Mouse (Mus musculus): Measurements from ENCODE around the gene Flywch1.
"Not testable (repeated sequence)": the region's sequence is repeated elsewhere in the genome, so short reads cannot be mapped to it uniquely, and the experiment has no call there.

The Flywch1 gene

GRCm38 (mm10) chr17:23778447-23778846 lies 7.0 kb upstream of the Flywch1 start:
- DNase-seq (ENCODE audit: low spot score): no peak

- no peak for DNase-seq (ENCODE audit: low spot score)
These were observed 5.7 kb upstream of the Flywch1 start for GRCm38 (mm10) chr17:23777141-23777540.

GRCm38 (mm10) chr17:23776216-23776615 lies 4.8 kb upstream of the Flywch1 start:
- no peak for DNase-seq (ENCODE audit: low spot score)

GRCm38 (mm10) chr17:23774090-23774489 lies 2.7 kb upstream of the Flywch1 start:
- DNase-seq (ENCODE audit: low spot score): peak; percentile 86

GRCm38 (mm10) chr17:23773676-23774075 lies 2.3 kb upstream of the Flywch1 start:
- no peak for DNase-seq (ENCODE audit: low spot score)

GRCm38 (mm10) chr17:23772219-23772556 lies 786 bp upstream of the Flywch1 start:
- not testable (repeated sequence) for DNase-seq (ENCODE audit: low spot score)

- no peak for DNase-seq (ENCODE audit: low spot score)
These were observed 512 bp downstream of the Flywch1 start for GRCm38 (mm10) chr17:23770896-23771283.

GRCm38 (mm10) chr17:23770493-23770892 lies 909 bp downstream of the Flywch1 start:
- DNase-seq (ENCODE audit: low spot score): no peak

- DNase-seq (ENCODE audit: low spot score): no peak
These were observed 8.4 kb downstream of the Flywch1 start for GRCm38 (mm10) chr17:23762976-23763375.

GRCm38 (mm10) chr17:23761155-23761554 lies 10.2 kb downstream of the Flywch1 start:
- DNase-seq (ENCODE audit: low spot score): no peak

GRCm38 (mm10) chr17:23760231-23760630 lies 11.2 kb downstream of the Flywch1 start:
- no peak for DNase-seq (ENCODE audit: low spot score)

GRCm38 (mm10) chr17:23758801-23759200 lies 12.6 kb downstream of the Flywch1 start:
- DNase-seq (ENCODE audit: low spot score): no peak

GRCm38 (mm10) chr17:23757581-23757980 lies 13.8 kb downstream of the Flywch1 start:
- DNase-seq (ENCODE audit: low spot score): no peak

- no peak for DNase-seq (ENCODE audit: low spot score)
These were observed 15.7 kb downstream of the Flywch1 start for GRCm38 (mm10) chr17:23755689-23756088.

GRCm38 (mm10) chr17:23749400-23750191 lies 21.8 kb downstream of the Flywch1 start:
- DNase-seq (ENCODE audit: low spot score): no peak

- DNase-seq (ENCODE audit: low spot score): peak; percentile 66
These were observed 22.6 kb downstream of the Flywch1 start for GRCm38 (mm10) chr17:23748631-23749391.

GRCm38 (mm10) chr17:23748026-23748425 lies 23.4 kb downstream of the Flywch1 start:
- DNase-seq (ENCODE audit: low spot score): no peak

GRCm38 (mm10) chr17:23747471-23747870 lies 23.9 kb downstream of the Flywch1 start:
- no peak for DNase-seq (ENCODE audit: low spot score)

GRCm38 (mm10) chr17:23746767-23747166 lies 24.6 kb downstream of the Flywch1 start:
- no peak for DNase-seq (ENCODE audit: low spot score)

GRCm38 (mm10) chr17:23746311-23746710 lies 25.1 kb downstream of the Flywch1 start:
- DNase-seq (ENCODE audit: low spot score): peak; percentile 36

GRCm38 (mm10) chr17:23745301-23746251 lies 25.8 kb downstream of the Flywch1 start, which contains the start of gene Kremen2:
TSS of gene Kremen2 (minus strand) at chr17:23745833.
- DNase-seq (ENCODE audit: low spot score): no peak

GRCm38 (mm10) chr17:23744651-23745050 lies 26.8 kb downstream of the Flywch1 start:
- DNase-seq (ENCODE audit: low spot score): no peak

All from T-cell, adult 2 months (primary cell).